Mouse (Mus musculus) Patski (cell line): ENCODE data around the gene Ccdc34. TPM values are rescaled to one million over a fixed set of nuclear protein-coding genes. Genes with fewer than 3 reads are reported as not detected.

Source experiments
- ATAC-seq: fragments of 100-300 bp; one replicate; pipeline ENCODE4 v1.8.0; 2021
- CTCF ChIA-PET: fragments of 350-600 bp; sonication (Branson Sonifier 250); formaldehyde crosslinking; loops from one replicate; lab custom pipeline; 2022; ENCODE audit warnings: inconsistent platforms; lab: Charles Lee
- POLR2A ChIA-PET: fragments of 350-600 bp; sonication (Branson Sonifier 250); formaldehyde crosslinking; loops from one replicate; lab custom pipeline; 2022; ENCODE audit warnings: antibody characterized with exemption, inconsistent platforms; lab: Charles Lee
- DNase-seq: peaks from one replicate; pipeline ENCODE4 v3.0.0-alpha.2; 2011; ENCODE audit warnings: low read depth, low spot score
- H3K27me3 ChIP-seq: fragments of 371-371 bp; one replicate; pipeline ENCODE4 v1.5.1; 2021
- CTCF ChIP-seq: fragments of 100-300 bp; IDR thresholded peaks from one replicate; pipeline ENCODE4 v1.5.1; 2021
- in situ Hi-C: fragments of 300-500 bp; cut with MboI; formaldehyde crosslinking; loops from 3 replicates; pipeline ENCODE4 v1.11.1; 2018; ENCODE audit warnings: low pct_unique_long_range_greater_than_20kb, mixed read lengths
- polyA plus RNA-seq: library from polyadenylated mRNA; unstranded; gene quantifications from one replicate; pipeline ENCODE4 v1.2.3, GENCODE M21; 2021

The Ccdc34 gene
- polyA plus RNA-seq, 1 experiment from 2014 or later: 30.9 TPM

DNA sequence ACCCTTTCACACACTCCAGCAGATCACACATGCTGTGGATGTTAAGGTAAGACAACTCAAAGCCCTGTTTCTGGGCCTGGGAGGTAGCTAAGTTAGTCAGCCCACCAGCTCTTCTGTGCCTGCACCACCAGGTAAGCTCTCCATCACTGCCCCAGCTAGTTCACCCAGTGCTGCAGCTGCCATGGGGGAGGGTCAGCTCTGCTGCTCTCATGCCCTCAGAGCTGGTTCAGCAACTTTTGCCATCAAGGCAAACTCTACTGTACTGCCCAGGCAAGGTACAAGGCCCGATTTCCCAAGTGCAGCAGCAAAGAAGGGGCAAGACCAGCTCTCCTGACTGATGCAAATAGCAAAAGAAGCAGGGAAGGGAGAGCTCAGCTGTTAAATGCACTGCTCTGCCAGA lies 202.9 kb downstream of the Ccdc34 start:
- ATAC-seq: no peak
- ChIA-PET POLR2A (interaction anchor here (0.6 kb wide), 1 partner anchor 292 kb away, joined by 8 read pairs; no protein-coding TSS in a partner anchor), CTCF (interaction anchor here (1.2 to 2.0 kb wide), 2 partner anchors 15 to 21 kb away, joined by 4 to 5 read pairs; no protein-coding TSS in a partner anchor)
- H3K27me3 ChIP-seq: no peaks in the 10 kb centered on the region
- in situ Hi-C loops: loop anchor here (10.0 kb wide), 2 partner anchors 344 to 506 kb away; no protein-coding TSS in a partner anchor
- no peak for DNase-seq
- no peak for TF ChIP-seq CTCF

DNA sequence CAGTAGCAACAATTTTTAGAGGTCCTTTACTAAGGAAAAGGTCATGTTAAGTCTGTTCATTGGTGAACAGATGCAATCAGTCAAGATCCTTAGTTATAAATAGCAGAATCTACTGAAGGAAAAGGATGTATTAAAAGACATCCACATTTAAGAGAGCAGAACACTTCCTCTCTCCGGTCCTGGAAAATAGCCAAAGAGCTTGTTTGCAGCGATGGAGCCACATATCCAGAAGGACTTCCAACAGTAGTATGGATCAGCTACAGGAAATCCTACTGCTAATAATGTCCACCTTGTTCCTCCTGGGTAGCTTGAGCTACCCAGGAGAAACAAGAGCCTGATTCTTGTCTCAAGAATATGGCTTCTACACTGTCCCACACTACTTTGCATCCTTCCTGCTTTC lies 205.2 kb downstream of the Ccdc34 start:
- in situ Hi-C loops: loop anchor here (10.0 kb wide), 2 partner anchors 342 to 508 kb away; no protein-coding TSS in a partner anchor
- no peak for TF ChIP-seq CTCF
- no peaks in the 10 kb centered on the region for H3K27me3 ChIP-seq
- DNase-seq (no peak), ATAC-seq (no peak)
- POLR2A ChIA-PET: no interaction called here
- CTCF ChIA-PET: no interaction called here

Other genes with a start within 250 kb of the Ccdc34 start
- 63.9 TPM for gene Lin7c, start 127.0 kb upstream of the Ccdc34 start, polyA plus RNA-seq
- 48.5 TPM for gene Lgr4, start 100.2 kb upstream of the Ccdc34 start, polyA plus RNA-seq